Mouse (Mus musculus) liver, postnatal 0 days (tissue): ENCODE measurements around the gene Ctso. TPM values are rescaled to one million over a fixed set of nuclear protein-coding genes. Genes with fewer than 3 reads are reported as not detected.

Source experiments
- ATAC-seq: fragments of 200-750 bp; cut with Nextera tagmentation; 2 replicates; pipeline ENCODE4 v1.8.0; 2017; ENCODE audit warnings: mild to moderate bottlenecking, moderate library complexity
- DNase-seq: peaks from one replicate; pipeline ENCODE4 v3.0.0-alpha.2; 2016
- H3K27ac ChIP-seq: fragments of 300-500 bp; sonication (generic); 2 replicates; pipeline ENCODE4 v1.5.1; 2014; ENCODE audit warnings: antibody characterized with exemption, moderate library complexity, mild to moderate bottlenecking, low read depth
- H3K27me3 ChIP-seq: fragments of 300-500 bp; sonication (generic); 2 replicates; pipeline ENCODE4 v1.6.1; 2014; ENCODE audit warnings: low read length, control low read depth, mixed read lengths; ENCODE audit not compliant: insufficient read depth
- H3K36me3 ChIP-seq: fragments of 300-500 bp; sonication (generic); replicated peaks from 2 replicates; pipeline ENCODE4 v1.6.1; 2014; ENCODE audit warnings: mild to moderate bottlenecking, control low read depth, low read length, moderate library complexity, mixed read lengths; ENCODE audit not compliant: insufficient read depth
- H3K4me1 ChIP-seq: fragments of 300-500 bp; sonication (generic); 2 replicates; pipeline ENCODE4 v1.6.1; 2014; ENCODE audit warnings: antibody characterized with exemption, mild to moderate bottlenecking, control low read depth; ENCODE audit not compliant: insufficient read depth
- H3K4me2 ChIP-seq: fragments of 300-500 bp; sonication (generic); 2 replicates; pipeline ENCODE4 v1.6.1; 2014; ENCODE audit warnings: low read depth, mild to moderate bottlenecking, low read length, moderate library complexity, mixed read lengths
- H3K4me3 ChIP-seq: fragments of 300-500 bp; sonication (generic); 2 replicates; pipeline ENCODE4 v1.5.1; 2014; ENCODE audit warnings: low read depth, low read length
- H3K9ac ChIP-seq: fragments of 300-500 bp; sonication (generic); replicated peaks from 2 replicates; pipeline ENCODE4 v1.6.1; 2014; ENCODE audit warnings: mild to moderate bottlenecking, moderate library complexity
- H3K9me3 ChIP-seq: fragments of 300-500 bp; sonication (generic); 2 replicates; pipeline ENCODE4 v1.6.1; 2016; ENCODE audit warnings: mild to moderate bottlenecking, control low read depth, low read length, mixed read lengths
- CTCF ChIP-seq: sonication (generic); IDR thresholded peaks from 2 replicates; pipeline ENCODE4 v1.5.1; 2016; ENCODE audit warnings: antibody characterized with exemption, low read depth
- EP300 ChIP-seq: IDR thresholded peaks from 2 replicates; pipeline ENCODE4 v1.6.1; 2016; ENCODE audit warnings: antibody characterized with exemption, low read depth, mild to moderate bottlenecking
- WGBS: fragments of 180-500 bp; shearing (Covaris S2); extraction: QIAGEN DNeasy Blood & Tissue Kit; methylation state at CpG from one replicate; pipeline ENCODE4 v1.1.7; 2014; ENCODE audit not compliant: insufficient replicate concordance; 5-methylcytosine and 5-hydroxymethylcytosine counted together
- polyA plus RNA-seq: library from polyadenylated mRNA; unstranded; fragments of >200 nt; fragmentation: Nextera tagmentation; extraction: Ambion mirVana; gene quantifications from 2 replicates; pipeline ENCODE4 v1.2.1, GENCODE M21; 2015

Ctso gene
- polyA plus RNA-seq, 1 experiment from 2014 or later: 35.6 TPM

GRCm38 (mm10) chr3:81949048-81949447 lies 16.6 kb downstream of the Ctso start:
- no peak for DNase-seq
- H3K9ac ChIP-seq: no peak overlapping the region
- H3K4me1 ChIP-seq: no peaks in the 10 kb centered on the region
- no peaks in the 10 kb centered on the region for H3K9me3 ChIP-seq
- ATAC-seq: no peak
- WGBS: 61% methylated on average over 1 of the region's 1 CpGs
- H3K36me3 ChIP-seq: peaks cover 14% of the 10 kb centered on the region
- no peak overlapping the region for H3K27ac ChIP-seq
- H3K27me3 ChIP-seq: no peaks in the 10 kb centered on the region
- no peak overlapping the region for H3K4me2 ChIP-seq
- no peak overlapping the region for H3K4me3 ChIP-seq
- TF ChIP-seq CTCF (no peak), EP300 (no peak)

DNA sequence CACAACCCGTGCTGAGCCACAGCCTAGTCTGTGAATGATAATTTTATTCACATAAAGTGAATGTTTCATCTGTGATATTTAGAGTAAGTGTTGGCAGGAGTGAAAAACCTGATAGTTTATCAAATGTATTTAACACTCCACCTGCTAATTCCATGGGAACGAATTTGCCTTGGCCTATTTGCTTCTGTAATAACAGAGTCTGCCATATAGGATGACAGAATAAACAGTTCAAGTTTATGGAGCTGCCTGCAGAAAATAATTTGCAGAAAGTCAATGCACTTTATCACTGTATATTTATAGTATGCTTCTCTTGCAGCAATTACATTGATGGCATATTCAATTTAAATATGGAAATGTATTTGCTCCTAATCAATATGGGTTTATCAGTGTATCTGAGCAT lies 19.4 kb downstream of the Ctso start:
- Histone ChIP-seq H3K4me2 (no peak overlapping the region), H3K27me3 (no peaks in the 10 kb centered on the region), H3K27ac (no peak overlapping the region), H3K4me3 (no peak overlapping the region), H3K9ac (no peak overlapping the region), H3K36me3 (peaks cover 9% of the 10 kb centered on the region; the same call in 1 of the 2 replicates), H3K9me3 (no peaks in the 10 kb centered on the region), H3K4me1 (no peaks in the 10 kb centered on the region)
- DNase-seq (no peak), ATAC-seq (no peak)
- 67% methylated on average over 2 of the region's 2 CpGs for WGBS
- TF ChIP-seq CTCF: no peak
- TF ChIP-seq EP300: no peak

DNA sequence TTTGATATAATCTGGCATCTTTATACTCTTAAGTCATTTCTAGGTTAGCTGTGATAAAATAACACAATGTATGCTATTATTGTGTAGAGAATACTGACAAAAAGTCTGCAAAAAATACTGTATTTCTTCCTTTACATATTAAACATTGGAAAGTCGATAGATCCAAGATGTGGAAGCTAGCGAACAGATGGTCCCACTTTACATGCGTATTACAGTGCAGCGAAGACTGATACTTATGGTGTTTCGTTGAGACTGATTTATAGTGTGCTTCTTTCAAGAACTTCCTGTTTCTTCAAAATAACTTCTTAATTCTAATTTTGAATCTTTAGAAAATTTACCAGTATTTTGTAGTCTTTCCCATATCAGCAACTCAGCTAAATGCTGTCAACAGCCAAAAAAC lies 25.1 kb downstream of the Ctso start:
- DNase-seq: no peak
- Histone ChIP-seq H3K4me3 (no peak overlapping the region), H3K9me3 (no peaks in the 10 kb centered on the region), H3K27ac (no peak overlapping the region), H3K4me1 (no peaks in the 10 kb centered on the region), H3K27me3 (no peaks in the 10 kb centered on the region), H3K9ac (no peak overlapping the region), H3K36me3 (0 out of 2 replicates have a peak, but pooled peaks cover 2% of the 10 kb centered on the region), H3K4me2 (no peak overlapping the region)
- 82% methylated on average over 5 of the region's 5 CpGs for WGBS
- TF ChIP-seq EP300 (no peak), CTCF (no peak)
- ATAC-seq: no peak

DNA sequence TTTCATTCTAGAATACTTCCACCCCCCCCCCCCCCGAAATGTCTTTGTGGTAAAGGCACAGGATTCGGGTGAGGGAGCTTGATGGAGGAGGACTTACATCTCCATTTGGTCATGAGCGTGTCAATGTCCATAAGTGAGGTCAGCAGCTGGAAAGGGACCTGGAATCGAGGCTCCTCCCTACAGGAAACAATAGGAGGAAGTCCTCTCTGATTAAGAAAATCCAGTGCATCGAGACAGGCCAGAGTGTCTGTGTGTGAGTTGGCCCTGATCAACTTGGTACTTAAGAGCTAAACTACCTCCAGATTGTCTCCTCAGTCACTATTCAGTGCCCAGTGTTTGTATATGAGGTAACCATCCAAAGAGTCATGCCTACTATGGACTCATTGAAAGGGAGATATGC lies 28.9 kb downstream of the Ctso start:
- H3K27me3 ChIP-seq: no peaks in the 10 kb centered on the region
- no peak for TF ChIP-seq EP300
- no peak for TF ChIP-seq CTCF
- ATAC-seq: no peak
- no peaks in the 10 kb centered on the region for H3K9me3 ChIP-seq
- DNase-seq: no peak
- H3K4me2 ChIP-seq: no peak overlapping the region
- no peaks in the 10 kb centered on the region for H3K4me1 ChIP-seq
- no peak overlapping the region for H3K4me3 ChIP-seq
- no peak overlapping the region for H3K9ac ChIP-seq
- H3K36me3 ChIP-seq: no peaks in the 10 kb centered on the region
- WGBS: 54% methylated on average over 5 of the region's 5 CpGs
- no peak overlapping the region for H3K27ac ChIP-seq

DNA sequence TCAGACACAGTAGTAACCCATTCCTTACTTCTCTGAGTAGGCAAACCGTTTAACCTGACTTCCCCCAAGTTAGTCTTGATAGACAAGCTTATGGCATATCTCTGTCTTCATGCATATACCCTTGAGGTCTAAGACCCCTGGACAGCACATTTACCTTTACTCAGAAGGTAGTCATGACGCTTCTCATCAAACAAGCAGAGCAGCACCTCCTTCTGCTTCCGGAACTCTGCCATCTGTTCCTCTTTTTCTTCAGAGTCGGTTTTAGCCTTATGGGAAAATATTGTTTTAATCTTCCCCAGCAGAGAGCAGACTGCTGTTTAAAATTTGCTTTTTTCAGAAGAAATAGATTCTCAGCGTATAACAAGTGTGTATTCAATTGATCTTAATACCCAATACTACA lies 31.4 kb downstream of the Ctso start:
- Histone ChIP-seq H3K4me1 (no peaks in the 10 kb centered on the region), H3K27me3 (no peaks in the 10 kb centered on the region), H3K27ac (no peak overlapping the region), H3K9me3 (no peaks in the 10 kb centered on the region), H3K4me3 (no peak overlapping the region), H3K36me3 (no peaks in the 10 kb centered on the region), H3K9ac (no peak overlapping the region), H3K4me2 (no peak overlapping the region)
- 40% methylated on average over 5 of the region's 5 CpGs for WGBS
- ATAC-seq (no peak), DNase-seq (no peak)
- TF ChIP-seq EP300 (no peak), CTCF (no peak)

- H3K4me3 ChIP-seq: no peak overlapping the region
- no peak overlapping the region for H3K27ac ChIP-seq
- WGBS: 64% methylated on average over 3 of the region's 3 CpGs
- DNase-seq: no peak
- no peaks in the 10 kb centered on the region for H3K27me3 ChIP-seq
- ATAC-seq: no peak
- no peak overlapping the region for H3K4me2 ChIP-seq
- no peak for TF ChIP-seq CTCF
- TF ChIP-seq EP300: no peak
- no peak overlapping the region for H3K9ac ChIP-seq
- no peaks in the 10 kb centered on the region for H3K4me1 ChIP-seq
- H3K9me3 ChIP-seq: no peaks in the 10 kb centered on the region
- H3K36me3 ChIP-seq: no peaks in the 10 kb centered on the region
Measured at GRCm38 (mm10) chr3:81964596-81964995, 32.2 kb downstream of the Ctso start.

DNA sequence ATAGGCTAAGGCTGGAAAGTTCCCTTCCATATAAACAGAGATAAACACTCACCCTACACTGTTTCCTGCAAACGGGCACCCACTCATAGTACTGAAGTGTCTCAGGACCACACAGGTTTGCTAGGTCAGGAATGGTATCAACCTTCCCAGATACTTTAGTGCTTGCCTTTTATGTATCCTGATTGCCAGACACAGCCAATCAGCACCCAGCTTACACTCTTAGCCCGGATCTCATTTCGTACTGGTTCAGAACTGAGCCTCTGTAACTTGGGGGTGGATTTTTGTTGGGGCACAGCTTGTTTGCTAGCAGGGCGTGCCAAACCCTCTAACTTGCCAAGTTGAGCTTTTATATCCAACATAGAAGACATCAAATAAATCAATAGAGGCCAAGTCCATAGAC lies 43.2 kb downstream of the Ctso start:
- H3K27me3 ChIP-seq: no peaks in the 10 kb centered on the region
- DNase-seq (no peak), ATAC-seq (0 out of 2 replicates have a peak, but pooled peaks have one; percentile 29)
- no peaks in the 10 kb centered on the region for H3K36me3 ChIP-seq
- H3K4me2 ChIP-seq: no peak overlapping the region
- no peak overlapping the region for H3K4me3 ChIP-seq
- H3K9me3 ChIP-seq: no peaks in the 10 kb centered on the region
- no peak overlapping the region for H3K27ac ChIP-seq
- H3K4me1 ChIP-seq: no peaks in the 10 kb centered on the region
- WGBS: 53% methylated on average over 4 of the region's 4 CpGs
- H3K9ac ChIP-seq: no peak overlapping the region
- TF ChIP-seq EP300 (no peak), CTCF (no peak)
